Mouse (Mus musculus) megakaryocyte, adult 5-6 weeks (primary cell): ENCODE measurements around the gene Cdc42se2. TPM values are rescaled to one million over a fixed set of nuclear protein-coding genes. Genes with fewer than 3 reads are reported as not detected.
A peak's percentile ranks its signal among the peaks of the same experiment; 100 is the strongest.

Source experiments
- ATAC-seq: 2 replicates; pipeline ENCODE4 v1.8.0; 2016; ENCODE audit warnings: mild to moderate bottlenecking, inconsistent platforms; ENCODE audit not compliant: poor library complexity, severe bottlenecking
- total RNA-seq, 2 experiments: library from RNA; stranded (forward) in 1 of 2; stranded (reverse) in 1 of 2; fragments of 153-499, 151-499 nt in 1 of 2; fragments of 221-1000, 200-1000 nt in 1 of 2; gene quantifications; 2 replicates each; pipeline versions ENCODE4 v1.2.3 to v1.2.4; 2015 to 2017

The Cdc42se2 gene
- total RNA-seq, 2 experiments from 2014 or later, result 70.3 to 92.6 TPM

GRCm38 (mm10) chr11:54794678-54795077 is 7.2 kb upstream of the Cdc42se2 start:
- no peak for ATAC-seq

- no peak for ATAC-seq
These were observed 5.7 kb upstream of the Cdc42se2 start for GRCm38 (mm10) chr11:54793173-54793572.

GRCm38 (mm10) chr11:54791458-54791857 is 4.0 kb upstream of the Cdc42se2 start:
- ATAC-seq, result no peak

GRCm38 (mm10) chr11:54786858-54787487 is 502 bp downstream of the Cdc42se2 start:
- ATAC-seq, result peak; percentile 36

- no peak for ATAC-seq
These were observed 1.9 kb downstream of the Cdc42se2 start for GRCm38 (mm10) chr11:54785566-54785965.

GRCm38 (mm10) chr11:54784436-54784835 is 3.0 kb downstream of the Cdc42se2 start:
- ATAC-seq, result no peak

GRCm38 (mm10) chr11:54782253-54782652 is 5.2 kb downstream of the Cdc42se2 start:
- no peak for ATAC-seq

- no peak for ATAC-seq
These were observed 7.5 kb downstream of the Cdc42se2 start for GRCm38 (mm10) chr11:54779946-54780345.

GRCm38 (mm10) chr11:54778131-54778844 is 9.2 kb downstream of the Cdc42se2 start:
- ATAC-seq, result no peak

- ATAC-seq, result no peak
These were observed 9.9 kb downstream of the Cdc42se2 start for GRCm38 (mm10) chr11:54777387-54778130.

GRCm38 (mm10) chr11:54776735-54777333 is 10.6 kb downstream of the Cdc42se2 start:
- no peak for ATAC-seq

GRCm38 (mm10) chr11:54776367-54776701 is 11.1 kb downstream of the Cdc42se2 start:
- ATAC-seq, result no peak

- 0 out of 2 replicates have a peak, but pooled peaks have one; percentile 16 for ATAC-seq
These were observed 11.7 kb downstream of the Cdc42se2 start for GRCm38 (mm10) chr11:54775628-54776366.

GRCm38 (mm10) chr11:54774282-54775078 is 13.0 kb downstream of the Cdc42se2 start:
- ATAC-seq, result peak; percentile 49; the same call in 1 of the 2 replicates

GRCm38 (mm10) chr11:54771549-54771948 is 15.9 kb downstream of the Cdc42se2 start:
- ATAC-seq, result no peak

- ATAC-seq, result peak; percentile 45; the same call in 1 of the 2 replicates
These were observed 17.6 kb downstream of the Cdc42se2 start for GRCm38 (mm10) chr11:54769843-54770242.

- ATAC-seq, result no peak
These were observed 19.3 kb downstream of the Cdc42se2 start for GRCm38 (mm10) chr11:54768116-54768690.

- peak; percentile 60 for ATAC-seq
These were observed 22.7 kb downstream of the Cdc42se2 start for GRCm38 (mm10) chr11:54764759-54765158.

GRCm38 (mm10) chr11:54764026-54764425 is 23.4 kb downstream of the Cdc42se2 start:
- peak; percentile 47 for ATAC-seq
